Mouse (Mus musculus) right cerebral cortex, postnatal 4 days (tissue): ENCODE measurements around the gene Sipa1l2.

Experiments used
- DNase-seq: peaks from one replicate; pipeline ENCODE4 v3.0.0-alpha.2; 2022

Gene Sipa1l2

DNA sequence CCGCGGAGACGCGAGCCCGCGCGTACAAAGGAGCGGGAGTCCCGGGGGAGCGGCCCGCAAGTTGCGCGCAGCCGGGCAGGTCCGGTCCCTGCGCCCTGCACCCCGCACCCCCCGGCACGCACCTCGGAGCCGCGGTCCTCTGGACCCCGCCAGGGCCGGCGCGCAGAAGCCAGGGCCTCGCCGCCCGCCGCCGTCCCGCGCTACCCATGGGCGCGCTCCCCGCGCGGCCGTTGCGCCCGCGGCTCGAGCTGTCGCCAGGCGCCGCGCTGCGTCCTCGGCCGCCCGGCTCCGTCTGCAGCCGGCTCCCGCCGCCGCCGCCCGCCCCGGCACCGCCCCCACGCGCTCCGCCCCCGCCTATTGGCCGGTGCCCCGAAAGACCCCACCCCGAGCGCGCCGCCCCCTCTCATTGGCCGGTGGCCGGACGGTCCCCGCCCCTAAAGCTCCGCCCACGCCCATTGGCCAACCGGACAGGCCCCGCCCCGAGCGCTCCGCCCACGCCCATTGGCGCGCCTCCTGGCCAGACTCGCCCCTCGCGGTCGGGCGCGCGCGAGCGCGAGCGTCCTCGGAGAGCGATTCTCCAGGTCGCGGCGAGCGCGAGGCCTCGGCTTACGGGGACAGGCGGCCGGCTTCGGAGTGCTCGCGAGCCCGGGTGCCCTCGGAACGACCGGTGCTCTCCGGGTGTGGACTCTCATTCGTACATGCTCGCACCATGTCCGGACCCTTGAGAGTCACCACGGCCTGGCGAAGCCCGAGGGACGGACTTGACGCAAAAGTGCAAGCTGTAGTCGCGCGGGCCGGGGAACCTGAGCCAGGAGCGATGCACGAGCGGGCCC is at the start of gene Sipa1l2:
TSS of gene Sipa1l2 (minus strand) at position 276 of the 833 bp plus-strand sequence.
- peak; percentile 99 for DNase-seq

GRCm38 (mm10) chr8:125618543-125619335 is 49.1 kb upstream of the Sipa1l2 start:
- no peak for DNase-seq

- no peak for DNase-seq
These were observed 47.3 kb upstream of the Sipa1l2 start for GRCm38 (mm10) chr8:125616935-125617334.

GRCm38 (mm10) chr8:125616039-125616438 is 46.4 kb upstream of the Sipa1l2 start:
- DNase-seq, result no peak

- DNase-seq, result no peak
These were observed 43.9 kb upstream of the Sipa1l2 start for GRCm38 (mm10) chr8:125613552-125613951.

- DNase-seq, result no peak
These were observed 42.4 kb upstream of the Sipa1l2 start for GRCm38 (mm10) chr8:125611799-125612560.

DNA sequence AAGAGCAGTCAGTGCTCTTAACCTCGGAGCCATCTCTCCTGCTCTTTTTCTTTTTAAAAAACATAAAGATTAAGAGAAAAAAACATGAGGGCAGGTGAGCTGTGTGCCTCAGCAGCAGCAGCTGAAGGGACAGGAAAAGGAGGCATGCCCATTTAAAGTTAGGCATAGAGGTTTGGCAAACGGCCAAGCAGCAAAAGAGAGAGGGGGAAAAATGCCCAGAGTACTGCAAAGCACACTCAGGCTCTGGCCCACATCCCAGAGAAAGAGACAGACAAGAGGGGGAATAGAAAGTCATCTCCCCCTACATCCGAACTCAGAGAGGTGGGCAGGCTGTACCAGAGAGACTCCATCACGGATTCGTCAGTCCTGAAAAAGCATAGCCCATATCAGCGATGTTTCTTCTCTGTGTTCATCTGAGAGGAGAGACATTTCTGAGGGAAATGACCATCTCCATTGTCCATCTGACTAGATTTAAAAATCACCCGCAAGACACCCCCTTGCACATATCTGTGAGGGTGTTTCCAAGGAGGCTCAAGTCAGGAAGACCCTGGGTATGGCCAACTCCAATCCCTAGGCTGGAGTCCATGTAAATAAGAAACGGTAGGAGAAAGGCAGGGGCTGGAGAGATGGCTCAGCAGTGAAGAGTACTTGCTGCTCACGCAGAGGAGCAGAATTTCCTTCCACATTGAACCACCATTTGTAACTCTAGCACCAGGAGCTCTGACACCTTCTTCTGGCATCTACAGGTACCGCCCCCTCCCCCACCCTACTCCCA is 41.6 kb upstream of the Sipa1l2 start:
- peak; percentile 52 for DNase-seq

DNA sequence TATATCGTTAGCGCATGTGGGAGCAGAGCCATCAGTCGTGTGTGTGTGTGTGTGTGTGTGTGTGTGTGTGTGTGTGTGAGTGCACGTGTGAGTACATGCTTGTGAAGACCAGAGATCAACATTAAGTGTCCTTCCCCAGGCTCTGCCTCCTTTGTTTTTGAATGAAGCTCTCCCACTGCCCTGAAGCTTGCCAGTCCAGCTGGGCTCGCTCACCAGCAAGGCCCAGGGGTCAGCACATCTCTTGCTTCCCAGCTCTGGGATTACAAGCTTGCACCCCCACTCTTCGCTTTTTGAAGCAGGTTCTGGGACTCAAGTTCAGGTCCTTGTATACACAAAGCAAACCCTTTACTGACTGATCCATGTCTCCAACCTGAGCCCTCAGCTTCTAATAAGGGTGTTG is 40.1 kb upstream of the Sipa1l2 start:
- DNase-seq, result no peak

DNA sequence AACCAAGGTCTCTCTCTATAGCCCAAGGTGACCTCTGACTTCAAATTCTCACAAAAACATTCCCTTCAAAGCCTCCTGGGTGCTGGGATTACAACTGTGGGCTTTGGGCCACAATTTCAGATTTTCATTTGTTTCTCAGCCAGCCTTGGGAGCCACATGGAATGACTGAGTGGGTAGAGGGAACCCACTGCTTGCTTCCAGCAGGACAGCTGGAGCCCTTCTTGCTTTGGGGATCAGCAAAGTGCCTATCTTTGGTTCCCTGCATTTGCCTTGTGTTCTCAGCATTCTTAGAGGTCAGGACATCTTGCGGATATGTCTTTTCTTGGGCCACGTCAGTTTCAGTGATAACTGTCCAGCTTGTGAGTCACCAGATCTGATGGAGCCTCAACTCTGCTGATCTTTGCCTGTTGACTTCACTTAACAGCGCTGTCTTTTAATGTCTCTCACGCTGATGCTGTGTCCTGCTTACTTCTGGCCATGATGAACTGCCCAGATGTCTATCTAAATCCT is 38.2 kb upstream of the Sipa1l2 start:
- no peak for DNase-seq

DNA sequence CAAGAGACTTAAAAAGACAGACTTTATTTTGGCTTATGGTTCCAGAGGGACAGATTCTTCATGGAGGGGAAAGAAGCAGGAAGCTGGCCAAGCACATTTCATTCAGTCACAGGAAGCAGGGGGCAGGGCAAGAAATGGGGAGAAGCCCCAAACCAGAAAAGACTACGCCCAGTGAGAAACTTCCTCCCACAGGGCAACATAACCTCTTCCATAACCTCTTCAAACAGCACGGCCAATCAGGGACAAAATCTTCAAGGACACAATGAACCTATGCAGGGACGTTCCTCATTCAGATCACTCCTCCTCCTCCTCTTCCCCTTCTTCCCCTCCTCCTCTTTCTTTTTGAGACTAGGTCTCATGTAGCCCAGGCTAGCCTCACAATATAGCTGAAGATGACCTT is 37.3 kb upstream of the Sipa1l2 start:
- no peak for DNase-seq

DNA sequence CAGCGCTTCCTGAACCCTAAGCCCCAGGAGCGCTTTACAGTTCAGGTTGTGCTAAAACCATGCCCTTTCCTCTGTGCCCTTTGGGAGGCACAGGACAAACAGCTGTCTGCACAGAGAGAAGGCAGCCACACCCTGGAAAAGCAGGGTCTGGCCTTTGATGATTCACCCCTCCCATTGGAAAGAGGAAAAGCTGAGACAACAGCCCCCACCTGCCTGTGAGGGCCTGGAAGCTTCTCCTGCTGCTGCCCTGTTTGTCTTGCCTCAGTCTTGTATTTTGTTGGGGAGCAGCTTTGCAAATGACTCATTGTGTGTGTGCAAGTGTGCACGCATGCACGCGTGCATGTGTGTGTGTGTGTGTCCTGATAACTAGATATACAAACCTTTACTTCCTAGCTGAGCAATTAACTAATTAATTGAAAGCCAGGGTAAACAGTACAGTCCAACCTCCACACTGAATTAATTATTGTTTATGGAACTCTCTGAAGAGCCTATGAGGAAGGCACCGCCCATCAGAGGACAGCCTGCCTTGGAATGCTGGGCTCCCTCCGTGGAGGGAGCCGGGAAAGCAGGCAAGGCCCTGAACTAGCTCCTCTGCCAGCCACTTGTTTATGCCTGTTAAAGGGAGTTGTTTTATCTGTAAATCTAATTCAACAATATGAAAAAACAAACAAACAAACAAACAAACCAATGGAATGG is 35.4 kb upstream of the Sipa1l2 start:
- no peak for DNase-seq

- DNase-seq, result no peak
These were observed 34.7 kb upstream of the Sipa1l2 start for GRCm38 (mm10) chr8:125604213-125604816.

DNA sequence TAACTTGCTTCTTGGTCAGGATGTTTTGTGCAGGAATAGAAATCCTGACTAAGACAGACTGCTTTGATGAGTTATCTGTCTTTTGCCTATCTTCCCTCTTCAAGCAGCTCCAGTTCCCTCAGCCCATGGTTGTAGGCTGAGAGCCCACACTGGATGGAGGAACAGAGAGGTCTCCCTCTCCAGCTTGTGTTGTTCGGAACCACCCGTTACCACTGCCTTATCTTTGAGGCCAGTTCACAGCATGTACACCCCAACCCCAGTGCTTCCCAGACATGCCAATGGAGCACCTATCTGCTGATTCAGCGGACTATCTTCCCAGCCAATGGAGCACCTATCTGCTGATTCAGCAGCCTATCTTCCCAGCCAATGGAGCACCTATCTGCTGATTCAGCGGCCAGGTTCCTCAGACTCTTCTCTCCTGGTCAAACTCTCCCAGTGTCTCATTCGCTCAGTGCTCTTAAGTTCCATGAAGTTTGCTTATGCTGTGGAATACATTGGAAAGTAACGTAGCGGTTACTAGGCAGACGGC is 33.8 kb upstream of the Sipa1l2 start:
- no peak for DNase-seq

GRCm38 (mm10) chr8:125600033-125600686 is 30.6 kb upstream of the Sipa1l2 start:
- no peak for DNase-seq

GRCm38 (mm10) chr8:125595571-125596508 is 26.2 kb upstream of the Sipa1l2 start:
- peak; percentile 14 for DNase-seq

DNA sequence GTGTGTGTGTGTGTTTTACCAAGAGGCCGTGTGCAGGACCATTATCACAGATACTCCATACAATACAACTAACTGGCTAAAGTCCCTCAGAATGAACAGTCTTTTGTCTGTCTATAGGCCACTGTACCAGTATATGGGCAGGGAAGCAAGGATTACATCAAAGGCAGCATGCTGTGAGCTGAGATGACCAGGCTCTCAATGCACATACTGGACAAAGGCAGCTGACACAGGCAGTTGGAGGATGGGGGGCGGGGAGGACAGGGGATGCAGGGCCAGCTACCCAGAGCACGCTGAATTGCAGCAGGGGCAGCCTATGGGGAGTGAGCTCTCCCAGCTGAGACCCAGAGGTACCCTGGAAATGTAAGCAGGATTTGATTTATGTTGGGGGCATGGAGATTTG is 20.8 kb upstream of the Sipa1l2 start:
- no peak for DNase-seq

GRCm38 (mm10) chr8:125586587-125586986 is 17.0 kb upstream of the Sipa1l2 start:
- DNase-seq, result no peak

DNA sequence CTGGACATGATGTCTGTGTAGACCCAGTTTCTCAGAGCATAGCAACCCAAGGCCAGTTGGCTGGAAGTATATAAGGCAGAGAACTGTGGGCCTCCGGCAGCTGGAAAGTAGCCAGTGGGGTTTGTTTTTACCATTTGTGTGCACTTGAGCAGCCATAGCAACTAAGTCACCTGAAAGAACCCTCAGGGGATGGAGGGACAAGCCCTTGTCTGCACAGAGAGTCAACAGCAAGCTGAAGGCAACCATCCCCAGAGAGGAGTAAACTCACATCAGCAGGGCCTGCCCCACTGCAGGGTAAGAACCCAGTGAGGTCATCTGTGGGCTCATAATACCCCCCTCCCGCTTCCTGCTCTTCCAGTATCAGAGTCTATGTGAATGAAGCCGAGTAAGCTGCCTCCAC is 14.7 kb upstream of the Sipa1l2 start:
- DNase-seq, result no peak

DNA sequence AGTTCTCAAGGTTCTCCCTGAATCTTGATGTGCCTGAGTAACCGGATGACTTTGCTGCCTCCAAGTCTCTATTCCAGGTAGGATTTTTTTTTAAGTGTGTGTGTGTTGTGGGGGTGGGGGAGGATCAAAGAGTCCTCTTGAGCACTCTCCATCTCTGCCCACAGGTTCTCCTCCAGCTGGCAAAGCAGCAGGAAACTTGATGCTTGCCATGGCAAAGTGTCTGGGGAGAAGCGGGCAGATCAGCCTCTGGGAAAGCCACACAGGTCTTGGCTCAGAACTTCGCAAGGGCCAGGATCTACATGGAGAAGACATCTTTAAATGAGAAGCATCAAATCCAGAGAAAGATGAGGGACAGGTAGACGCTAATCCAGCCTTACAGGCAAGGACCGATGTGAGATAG is 10.8 kb upstream of the Sipa1l2 start:
- DNase-seq, result no peak
